Mouse (Mus musculus) urinary bladder, postnatal 36 days (tissue): ENCODE data around the gene Rnf227.

ENCODE experiments used
- DNase-seq, 2 experiments: peaks; one replicate each; pipeline ENCODE4 v3.0.0; 2022; ENCODE audit warnings: low spot score in 2 of 2, mixed read lengths in 1 of 2

The Rnf227 gene

GRCm38 (mm10) chr11:69371601-69372000 lies 31.3 kb downstream of the Rnf227 start:
- no peak for DNase-seq

GRCm38 (mm10) chr11:69372056-69372779 lies 32.0 kb downstream of the Rnf227 start:
- no peak for DNase-seq

- no peak for DNase-seq
These were observed 32.5 kb downstream of the Rnf227 start for GRCm38 (mm10) chr11:69372780-69373170.

- no peak for DNase-seq
These were observed 33.1 kb downstream of the Rnf227 start for GRCm38 (mm10) chr11:69373223-69373965.

GRCm38 (mm10) chr11:69375646-69376045 lies 35.4 kb downstream of the Rnf227 start:
- no peak for DNase-seq

GRCm38 (mm10) chr11:69377766-69378165 lies 37.5 kb downstream of the Rnf227 start:
- DNase-seq = no peak

- no peak for DNase-seq
These were observed 39.3 kb downstream of the Rnf227 start for GRCm38 (mm10) chr11:69379600-69379999.

- DNase-seq = no peak
These were observed 41.1 kb downstream of the Rnf227 start for GRCm38 (mm10) chr11:69381356-69381755.

- no peak for DNase-seq
These were observed 42.3 kb downstream of the Rnf227 start for GRCm38 (mm10) chr11:69382478-69383105.

- DNase-seq = no peak
These were observed 44.7 kb downstream of the Rnf227 start for GRCm38 (mm10) chr11:69384979-69385378.

- DNase-seq = no peak
These were observed 46.5 kb downstream of the Rnf227 start for GRCm38 (mm10) chr11:69386758-69387157.

- no peak for DNase-seq
These were observed 48.4 kb downstream of the Rnf227 start for GRCm38 (mm10) chr11:69388680-69389079.

GRCm38 (mm10) chr11:69389531-69390399 lies 49.5 kb downstream of the Rnf227 start:
- peak in 1 of 2 experiments; percentile 75 for DNase-seq

GRCm38 (mm10) chr11:69390400-69391034 lies 50.3 kb downstream of the Rnf227 start:
- peak in 1 of 2 experiments; percentile 47 for DNase-seq
